Mouse (Mus musculus) thymus, postnatal 10 days (tissue): ENCODE measurements at regions not wholly inside any gene's neighbourhood (a gene's known extent, or its start where the extent isn't known, plus 50 kb on each side); places are given as distances from the start of the nearest gene placed in this dataset.
A peak's percentile ranks its signal among the peaks of the same experiment; 100 is the strongest.

Source experiments
- DNase-seq, 2 experiments: peaks; one replicate each; pipeline ENCODE4 v3.0.0; 2021; ENCODE audit warnings: low spot score in 2 of 2

DNA sequence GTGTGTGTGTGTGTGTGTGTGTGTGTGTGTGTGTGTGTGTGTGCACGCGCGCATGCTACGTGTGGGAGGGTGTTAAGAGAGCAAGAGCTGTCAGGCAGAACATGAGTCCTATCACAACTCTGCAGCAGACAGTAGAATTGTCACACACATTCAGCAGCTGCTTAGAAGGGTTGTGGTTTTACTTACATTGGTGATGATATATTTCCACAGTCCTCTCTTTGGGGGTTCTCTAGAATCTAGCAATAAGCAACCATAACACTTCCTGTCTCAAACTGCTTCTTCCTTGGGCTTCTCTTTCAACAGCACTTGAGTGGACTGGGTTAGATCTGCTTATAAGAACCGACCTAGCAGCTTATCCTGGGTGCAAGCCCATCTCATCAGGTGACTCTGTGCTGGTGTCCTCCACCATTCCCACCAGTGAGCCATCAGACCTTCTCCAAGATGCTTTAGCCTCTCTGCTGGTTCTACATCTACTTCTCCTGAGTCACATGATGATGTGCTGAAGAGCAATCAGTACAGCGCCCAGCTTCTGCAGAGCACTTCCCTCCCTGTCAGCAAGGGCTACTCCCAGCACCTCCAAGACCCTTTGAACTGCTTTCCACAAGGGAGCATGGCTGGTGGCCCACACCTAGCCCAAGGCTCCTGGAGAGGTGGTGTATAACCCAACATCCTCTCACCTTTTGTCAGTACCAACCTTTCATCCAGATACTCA lies 222.6 kb downstream of the Wdr11 start:
- DNase-seq = peak in 1 of 2 experiments; percentile 21

- DNase-seq = no peak
Observed at GRCm38 (mm10) chr7:129818833-129819232, 227.2 kb downstream of the Wdr11 start.

- DNase-seq = no peak
Observed at GRCm38 (mm10) chr7:129819651-129820050, 228.0 kb downstream of the Wdr11 start.

DNA sequence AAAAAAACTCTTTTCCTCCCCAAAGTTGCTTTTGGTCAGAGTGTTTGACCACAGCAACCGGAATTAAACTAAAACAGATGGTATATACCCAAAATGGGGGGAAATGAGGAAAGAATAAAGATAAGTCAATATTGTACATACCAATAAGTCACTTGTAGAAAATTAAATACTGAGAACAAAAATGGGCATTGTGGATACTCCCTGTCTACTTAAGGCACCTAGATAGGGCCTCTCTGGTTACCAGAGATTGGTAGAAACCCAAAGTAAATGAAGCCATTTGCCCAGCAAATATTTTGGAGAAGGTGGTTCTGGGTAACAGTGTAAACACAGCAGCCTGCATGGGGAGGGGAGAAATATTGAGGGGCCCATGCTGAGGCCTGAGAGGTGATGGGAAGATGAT lies 237.3 kb downstream of the Wdr11 start:
- DNase-seq = no peak

- DNase-seq = no peak
Observed at GRCm38 (mm10) chr7:129832830-129833229, 241.2 kb downstream of the Wdr11 start.

DNA sequence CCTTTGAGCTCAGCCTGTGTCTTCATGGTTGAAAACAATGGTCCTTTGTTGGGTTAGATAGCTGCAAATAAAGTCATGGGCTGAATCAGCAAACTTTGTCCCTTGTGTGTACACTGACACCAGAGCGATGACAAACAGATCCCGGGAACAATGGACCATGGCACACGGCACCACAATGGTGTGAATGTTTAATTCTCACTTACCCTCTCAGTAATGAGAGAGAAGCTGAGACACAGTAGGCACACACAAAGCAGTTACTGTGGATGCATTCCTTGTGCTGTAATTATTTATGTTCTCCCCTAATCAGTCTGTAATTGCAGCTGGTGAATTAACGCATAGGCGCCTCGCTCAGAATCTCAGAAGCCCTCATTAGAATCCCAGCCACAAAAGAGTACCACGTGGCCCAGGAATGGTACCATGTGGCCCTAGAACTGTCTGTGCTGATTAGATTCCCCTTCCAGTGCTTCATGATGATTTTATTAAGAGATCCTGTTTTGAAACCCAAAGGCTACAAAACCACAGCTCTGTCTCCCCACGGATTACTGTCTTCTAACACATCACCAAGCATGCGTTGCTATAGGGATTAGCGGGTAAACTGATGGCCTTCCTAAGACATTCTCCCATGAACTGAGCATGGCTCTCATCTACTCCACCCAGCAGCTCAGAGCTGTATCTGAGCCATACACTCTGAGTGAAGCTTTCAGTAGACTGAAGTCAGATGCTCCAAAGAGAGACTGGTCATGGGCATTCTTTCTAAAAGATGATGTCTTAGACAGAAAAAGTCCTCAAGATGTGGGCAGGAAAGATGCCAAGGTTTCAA lies 250.8 kb downstream of the Wdr11 start:
- DNase-seq = no peak

- DNase-seq = no peak
Observed at GRCm38 (mm10) chr7:129847136-129847535, 255.5 kb downstream of the Wdr11 start.

GRCm38 (mm10) chr7:129853596-129853995 lies 261.9 kb downstream of the Wdr11 start:
- DNase-seq = no peak

- no peak for DNase-seq
Observed at GRCm38 (mm10) chr7:129854942-129855341, 263.3 kb downstream of the Wdr11 start.

DNA sequence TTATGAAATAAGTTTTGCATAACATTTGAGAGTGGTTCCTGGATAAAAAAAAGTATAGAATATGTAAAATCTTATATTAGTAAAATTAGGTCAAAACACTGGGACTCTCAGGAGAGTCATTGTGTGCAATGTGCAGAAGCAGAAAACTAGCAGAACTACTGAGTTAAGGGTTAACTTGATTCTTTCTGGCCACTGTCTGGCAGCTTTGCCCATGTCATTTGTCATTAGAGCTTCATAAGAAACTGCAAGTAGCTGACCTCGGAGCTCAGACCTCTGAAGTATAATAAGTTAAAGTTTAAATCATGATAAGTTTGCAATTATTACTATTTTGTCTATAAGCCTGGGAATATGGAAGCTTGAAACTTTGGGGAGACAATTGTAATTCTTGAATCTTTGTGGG lies 271.3 kb downstream of the Wdr11 start:
- no peak for DNase-seq

GRCm38 (mm10) chr7:129865536-129865935 lies 273.9 kb downstream of the Wdr11 start:
- DNase-seq = no peak

GRCm38 (mm10) chr7:129872208-129872790 lies 280.6 kb downstream of the Wdr11 start:
- no peak for DNase-seq

DNA sequence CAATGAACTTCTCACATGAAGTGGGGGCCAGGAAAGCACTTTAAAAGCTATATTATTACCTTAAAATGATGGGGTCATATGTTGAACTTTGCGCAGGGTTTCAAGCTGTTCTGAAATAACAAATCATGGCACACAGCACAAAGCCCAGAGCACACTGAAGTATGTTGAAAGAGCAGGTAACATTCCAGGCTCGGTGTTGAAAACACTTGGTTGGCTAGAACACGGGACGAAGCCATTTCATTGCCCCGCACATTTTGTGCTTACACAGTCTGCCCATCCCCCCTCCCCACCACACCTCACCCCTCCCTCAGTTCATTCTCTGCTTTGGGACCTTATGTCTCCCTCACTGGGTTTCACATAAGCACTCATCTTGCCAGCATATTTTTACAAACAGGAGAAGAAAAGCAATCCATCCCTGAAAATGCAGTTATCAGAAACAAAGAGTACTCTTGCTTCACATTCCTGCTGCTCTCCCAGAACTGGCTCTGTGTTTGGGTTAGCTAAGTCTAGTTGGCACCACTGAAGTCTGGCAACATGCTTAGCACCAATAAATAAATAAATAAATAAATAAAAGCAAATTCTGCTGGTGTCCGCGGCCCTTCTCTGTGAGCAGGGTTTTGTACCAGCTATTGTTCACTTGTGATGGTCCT lies 284.7 kb downstream of the Wdr11 start:
- no peak for DNase-seq

DNA sequence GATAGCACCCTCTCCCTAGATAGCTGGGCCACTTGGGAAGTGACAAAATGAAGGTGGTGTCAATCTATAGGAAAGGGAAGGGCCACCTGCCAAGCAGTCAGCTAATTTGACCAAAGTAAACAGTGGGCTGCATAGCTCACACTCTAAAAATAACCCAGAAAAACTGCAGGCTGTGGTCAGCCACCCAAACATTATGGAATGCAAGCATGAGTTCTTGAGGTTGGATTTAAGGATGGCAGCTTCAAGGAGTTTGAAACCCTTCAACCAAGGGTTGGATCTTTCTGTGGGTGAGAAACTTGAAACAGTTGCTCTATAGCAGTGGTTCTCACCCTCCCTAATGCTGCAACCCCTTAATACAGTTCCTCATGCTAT lies 285.2 kb downstream of the Wdr11 start:
- DNase-seq = no peak

DNA sequence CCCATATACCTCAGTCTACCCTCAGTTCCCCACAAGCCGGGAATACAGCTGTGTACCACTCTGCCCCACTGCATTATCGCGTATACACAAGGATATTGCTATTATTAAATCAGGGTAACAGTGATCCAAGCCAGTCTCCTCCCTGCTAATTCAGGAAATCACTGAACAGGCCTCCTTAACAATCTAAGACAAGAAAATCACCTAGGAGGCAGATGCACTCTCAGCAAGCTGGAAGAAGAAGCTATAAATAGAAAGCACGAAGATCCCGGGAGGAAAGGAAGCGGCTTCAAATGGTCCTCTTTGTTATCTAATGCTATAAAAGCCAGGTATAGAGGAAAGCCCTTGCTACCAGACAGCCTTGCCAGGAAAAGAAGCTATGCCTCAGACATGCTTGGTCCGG lies 304.6 kb downstream of the Wdr11 start:
- no peak for DNase-seq

GRCm38 (mm10) chr7:129897511-129897910 lies 305.8 kb downstream of the Wdr11 start:
- no peak for DNase-seq

GRCm38 (mm10) chr7:129902256-129902655 lies 310.6 kb downstream of the Wdr11 start:
- no peak for DNase-seq

GRCm38 (mm10) chr7:129903126-129903525 lies 311.5 kb downstream of the Wdr11 start:
- no peak for DNase-seq

DNA sequence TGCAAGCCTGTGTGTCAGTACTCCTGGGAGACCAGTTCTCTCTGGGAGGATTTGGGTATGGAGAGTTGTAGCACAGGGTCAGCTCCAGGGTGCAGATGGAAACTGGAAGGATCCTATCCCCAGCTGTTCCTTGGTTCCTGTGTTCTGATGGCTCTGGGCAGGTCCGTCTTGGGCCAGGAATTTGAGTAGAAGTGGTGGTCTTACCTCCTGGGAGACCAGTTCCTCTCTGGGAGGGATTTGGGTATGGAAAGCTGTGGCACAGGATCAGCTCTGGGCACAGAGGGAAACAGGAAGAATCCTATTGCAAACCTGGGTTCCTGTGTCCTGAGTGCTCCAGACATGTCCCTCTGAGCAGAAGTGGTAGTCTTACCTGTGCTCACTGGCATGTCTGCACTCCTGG lies 314.5 kb downstream of the Wdr11 start:
- DNase-seq = no peak

DNA sequence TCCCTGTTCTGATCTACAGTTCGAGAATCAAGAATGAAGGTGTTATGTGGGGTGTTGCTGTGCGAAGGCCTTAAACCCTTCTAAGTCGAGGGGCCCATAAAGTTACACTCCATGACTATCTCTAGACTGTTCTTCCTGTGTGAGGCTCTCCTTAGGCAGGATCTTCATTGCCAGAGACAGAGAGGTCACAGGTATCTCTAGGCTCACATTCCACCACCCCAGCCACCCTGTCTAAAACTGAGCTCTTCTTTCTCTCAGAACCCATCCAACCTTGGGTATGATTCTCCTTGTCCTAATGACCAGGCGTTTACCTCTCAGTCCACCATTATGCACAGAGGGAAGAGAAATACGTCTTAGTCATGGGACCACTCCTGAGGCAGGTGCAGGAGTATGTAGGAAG lies 317.2 kb downstream of the Wdr11 start:
- no peak for DNase-seq

GRCm38 (mm10) chr7:129909730-129910129 lies 318.1 kb downstream of the Wdr11 start:
- no peak for DNase-seq

GRCm38 (mm10) chr7:129910826-129911225 lies 319.2 kb downstream of the Wdr11 start:
- no peak for DNase-seq
